Mouse (Mus musculus): ENCODE results near the gene Zyg11b. TPM values are rescaled to one million over a fixed set of nuclear protein-coding genes. Genes with fewer than 3 reads are reported as not detected.

Gene Zyg11b
- total RNA-seq (2014; rRNA removed; ENCODE audit: low replicate concordance), result 25.2 and 30.3 TPM in 2 replicates
- polyA plus RNA-seq (2015; fragmentation: Nextera tagmentation; extraction: Ambion mirVana), result 5.6 and 6.5 TPM in 2 replicates

DNA sequence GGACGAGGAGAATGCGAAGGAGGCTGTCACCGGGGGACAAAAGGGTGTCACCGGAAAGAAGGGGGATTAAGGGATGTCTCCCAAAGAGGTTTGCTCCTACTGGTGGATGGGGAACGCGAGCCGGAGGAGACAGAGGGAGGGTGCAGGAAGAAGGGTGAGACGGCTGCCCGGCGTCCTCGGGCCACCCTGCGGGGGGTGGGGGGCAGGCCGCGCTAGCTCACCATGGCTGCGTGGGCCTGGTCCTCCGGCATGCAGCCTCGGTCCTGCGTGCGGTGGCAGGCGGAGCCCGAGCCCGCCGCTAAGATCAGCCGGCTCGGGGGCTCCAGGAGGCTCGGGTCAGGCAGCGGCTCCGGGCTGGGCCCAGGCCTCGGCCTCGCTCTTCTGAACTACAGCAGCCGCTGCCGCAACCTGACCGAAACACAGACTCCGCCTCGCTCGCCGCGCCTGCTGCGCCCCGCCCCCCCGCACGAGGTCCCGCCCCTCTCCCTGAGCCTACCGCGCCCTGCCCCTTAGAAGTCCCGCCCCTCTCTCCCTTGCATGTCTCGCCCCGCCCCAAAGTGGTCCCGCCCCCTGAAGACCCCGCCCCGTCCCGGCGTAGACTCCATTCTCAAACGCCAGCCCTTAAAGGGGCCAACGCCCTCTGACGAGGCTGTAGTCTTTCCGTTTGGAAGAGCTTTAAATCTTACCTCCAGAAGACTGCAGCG is at the start of gene Zyg11b:
Gene Zyg11b (minus strand): TSS at position 427 of the 704 bp plus-strand sequence.
- peak; percentile 98 for DNase-seq (ENCODE audit: low spot score)
- peaks cover 14% of the 10 kb centered on the region; the same call in 1 of the 2 replicates for H3K4me1 ChIP-seq (ENCODE audit: control insufficient read depth, insufficient read depth)
- H3K36me3 ChIP-seq (replicated peaks; ENCODE audit: control insufficient read depth, insufficient read depth, low read length), result no peaks in the 10 kb centered on the region
- peak; percentile 78; the same call in 1 of the 2 replicates for TF ChIP-seq EP300 (IDR thresholded peaks at IDR 0.05; ENCODE audit: low read depth)
- TF ChIP-seq CTCF (IDR thresholded peaks at IDR 0.05; ENCODE audit: low read depth), result no peak
- peak within 1 kb of the TSS; percentile 93 for H3K9ac ChIP-seq (replicated peaks; ENCODE audit: low read depth, low read length)
- H3K27ac ChIP-seq (ENCODE audit: low read depth), result peak within 1 kb of the TSS; percentile 95
- no peaks in the 10 kb centered on the region for H3K27me3 ChIP-seq (ENCODE audit: control insufficient read depth, insufficient read depth, low read length)
- under 1% methylated on average over 52 of the region's 58 CpGs for WGBS
- 0 out of 2 replicates have a peak, but pooled peaks cover 4% of the 10 kb centered on the region for H3K9me3 ChIP-seq (replicated peaks; ENCODE audit: control insufficient read depth, low read length)
- peak; percentile 98 for ATAC-seq (ENCODE audit: insufficient read depth, low read depth)
- peak within 1 kb of the TSS; percentile 99 for H3K4me3 ChIP-seq (ENCODE audit: low read depth, low read length)
- H3K4me2 ChIP-seq (ENCODE audit: low read depth, low read length), result peak within 1 kb of the TSS; percentile 89

DNA sequence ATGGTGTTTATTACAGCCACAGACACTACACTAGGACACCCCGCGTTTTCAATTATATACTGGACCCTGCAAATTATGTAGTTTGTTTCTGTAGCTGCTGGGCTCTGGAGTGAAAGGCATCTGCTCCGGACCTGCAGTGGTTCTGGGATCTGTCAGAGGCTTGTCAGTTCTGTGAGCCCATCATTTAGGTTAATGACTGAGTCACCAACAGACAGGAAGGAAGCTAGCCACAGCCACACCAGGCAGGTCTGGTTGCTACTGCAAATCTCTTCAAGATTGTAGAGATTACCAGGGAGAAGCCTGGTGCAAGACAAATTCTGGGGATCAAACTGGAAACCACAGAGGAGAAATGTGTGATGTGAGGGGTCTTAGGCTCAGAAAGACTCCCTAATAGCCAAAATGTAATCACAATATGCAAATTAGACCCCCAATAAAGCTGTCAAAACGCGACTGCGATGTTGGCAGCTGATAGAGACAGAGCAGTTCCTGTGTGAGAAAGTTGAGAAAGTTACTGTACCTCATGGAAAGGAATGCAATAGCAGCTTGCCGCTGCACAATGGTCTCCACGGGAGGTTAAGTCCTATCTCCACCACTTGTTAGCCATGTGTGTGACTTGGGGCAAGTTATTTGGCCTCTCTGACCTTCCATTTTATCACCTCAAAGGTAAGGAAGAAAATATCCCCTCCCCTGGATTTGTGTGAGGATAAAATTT is 49.1 kb upstream of the Zyg11b start:
- no peak overlapping the region for H3K4me3 ChIP-seq (ENCODE audit: low read depth, low read length)
- H3K27me3 ChIP-seq (ENCODE audit: control insufficient read depth, insufficient read depth, low read length), result no peaks in the 10 kb centered on the region
- peaks cover 45% of the 10 kb centered on the region for H3K4me1 ChIP-seq (ENCODE audit: control insufficient read depth, insufficient read depth)
- peak overlapping the region; percentile 78 for H3K27ac ChIP-seq (ENCODE audit: low read depth)
- DNase-seq (ENCODE audit: low spot score), result no peak
- no peak overlapping the region for H3K4me2 ChIP-seq (ENCODE audit: low read depth, low read length)
- 20% methylated on average over 8 of the region's 8 CpGs for WGBS
- no peak overlapping the region for H3K9ac ChIP-seq (replicated peaks; ENCODE audit: low read depth, low read length)
- TF ChIP-seq EP300 (IDR thresholded peaks at IDR 0.05; ENCODE audit: low read depth), result no peak
- ATAC-seq (ENCODE audit: insufficient read depth, low read depth), result no peak
- no peaks in the 10 kb centered on the region for H3K36me3 ChIP-seq (replicated peaks; ENCODE audit: control insufficient read depth, insufficient read depth, low read length)
- no peaks in the 10 kb centered on the region for H3K9me3 ChIP-seq (replicated peaks; ENCODE audit: control insufficient read depth, low read length)

DNA sequence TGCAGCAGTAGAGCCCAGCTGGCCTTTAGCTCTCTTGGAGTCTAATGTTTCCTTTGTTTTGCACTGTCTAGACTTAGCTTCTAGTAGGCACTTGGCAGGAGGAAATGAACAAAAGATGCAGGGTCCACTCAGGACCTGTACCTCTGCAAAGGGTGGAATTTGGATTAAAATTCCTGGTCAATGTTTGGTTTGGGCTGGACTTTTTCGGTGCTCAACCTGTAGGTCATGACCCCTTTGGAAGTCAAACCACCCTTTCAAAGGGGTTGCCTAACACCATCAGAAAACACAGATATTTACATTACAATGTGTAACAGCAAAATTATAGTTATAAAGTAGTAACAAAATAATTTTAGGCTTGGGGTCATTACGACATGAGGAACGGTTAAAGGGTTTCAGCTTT is 48.2 kb upstream of the Zyg11b start:
- peak overlapping the region; percentile 71 for H3K27ac ChIP-seq (ENCODE audit: low read depth)
- no peaks in the 10 kb centered on the region for H3K9me3 ChIP-seq (replicated peaks; ENCODE audit: control insufficient read depth, low read length)
- no peak for TF ChIP-seq CTCF (IDR thresholded peaks at IDR 0.05; ENCODE audit: low read depth)
- TF ChIP-seq EP300 (IDR thresholded peaks at IDR 0.05; ENCODE audit: low read depth), result no peak
- H3K4me1 ChIP-seq (ENCODE audit: control insufficient read depth, insufficient read depth), result peaks cover 37% of the 10 kb centered on the region
- no peaks in the 10 kb centered on the region for H3K36me3 ChIP-seq (replicated peaks; ENCODE audit: control insufficient read depth, insufficient read depth, low read length)
- H3K4me2 ChIP-seq (ENCODE audit: low read depth, low read length), result no peak overlapping the region
- WGBS, result 94% methylated on average over 3 of the region's 3 CpGs
- no peak for ATAC-seq (ENCODE audit: insufficient read depth, low read depth)
- no peaks in the 10 kb centered on the region for H3K27me3 ChIP-seq (ENCODE audit: control insufficient read depth, insufficient read depth, low read length)
- no peak overlapping the region for H3K9ac ChIP-seq (replicated peaks; ENCODE audit: low read depth, low read length)
- DNase-seq (ENCODE audit: low spot score), result no peak
- no peak overlapping the region for H3K4me3 ChIP-seq (ENCODE audit: low read depth, low read length)

DNA sequence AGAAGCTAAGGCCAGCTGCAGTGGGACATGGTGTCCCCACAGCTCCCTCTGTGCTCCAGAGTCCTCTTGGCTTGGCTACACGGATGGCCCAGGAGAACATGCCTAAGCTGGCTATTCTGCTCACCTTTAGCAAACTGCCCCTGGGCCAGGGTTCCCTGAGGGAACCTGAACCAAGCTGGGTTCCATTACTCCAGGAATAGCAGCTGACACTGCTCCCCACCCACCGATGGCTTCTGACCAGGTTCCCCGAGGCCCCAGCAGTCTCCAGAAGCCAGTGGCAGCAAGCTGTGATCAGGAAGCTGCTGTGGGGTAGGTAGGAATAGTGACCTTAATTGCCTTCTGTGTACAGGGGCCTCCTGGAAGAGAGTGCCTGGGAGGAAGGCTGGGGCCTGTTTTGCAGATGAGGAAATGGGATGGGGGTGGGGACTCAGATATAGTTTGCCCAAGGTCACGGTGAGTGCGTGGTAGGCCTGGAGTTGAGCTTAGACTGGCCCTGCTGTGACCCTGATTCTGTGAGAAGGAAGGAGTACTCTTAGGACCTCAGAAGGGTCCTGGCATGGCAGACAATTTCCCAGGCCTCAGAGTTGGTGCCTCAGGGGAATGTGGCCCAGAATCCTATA is 47.5 kb upstream of the Zyg11b start:
- H3K9ac ChIP-seq (replicated peaks; ENCODE audit: low read depth, low read length), result no peak overlapping the region
- no peaks in the 10 kb centered on the region for H3K9me3 ChIP-seq (replicated peaks; ENCODE audit: control insufficient read depth, low read length)
- DNase-seq (ENCODE audit: low spot score) (peak; percentile 38), ATAC-seq (ENCODE audit: insufficient read depth, low read depth) (peak; percentile 59)
- no peaks in the 10 kb centered on the region for H3K27me3 ChIP-seq (ENCODE audit: control insufficient read depth, insufficient read depth, low read length)
- 0 out of 2 replicates have a peak, but pooled peaks have one; percentile 38 for TF ChIP-seq EP300 (IDR thresholded peaks at IDR 0.05; ENCODE audit: low read depth)
- no peak for TF ChIP-seq CTCF (IDR thresholded peaks at IDR 0.05; ENCODE audit: low read depth)
- H3K4me3 ChIP-seq (ENCODE audit: low read depth, low read length), result no peak overlapping the region
- 23% methylated on average over 5 of the region's 5 CpGs for WGBS
- no peak overlapping the region for H3K4me2 ChIP-seq (ENCODE audit: low read depth, low read length)
- peaks cover 36% of the 10 kb centered on the region for H3K4me1 ChIP-seq (ENCODE audit: control insufficient read depth, insufficient read depth)
- peak overlapping the region; percentile 71 for H3K27ac ChIP-seq (ENCODE audit: low read depth)
- H3K36me3 ChIP-seq (replicated peaks; ENCODE audit: control insufficient read depth, insufficient read depth, low read length), result no peaks in the 10 kb centered on the region

DNA sequence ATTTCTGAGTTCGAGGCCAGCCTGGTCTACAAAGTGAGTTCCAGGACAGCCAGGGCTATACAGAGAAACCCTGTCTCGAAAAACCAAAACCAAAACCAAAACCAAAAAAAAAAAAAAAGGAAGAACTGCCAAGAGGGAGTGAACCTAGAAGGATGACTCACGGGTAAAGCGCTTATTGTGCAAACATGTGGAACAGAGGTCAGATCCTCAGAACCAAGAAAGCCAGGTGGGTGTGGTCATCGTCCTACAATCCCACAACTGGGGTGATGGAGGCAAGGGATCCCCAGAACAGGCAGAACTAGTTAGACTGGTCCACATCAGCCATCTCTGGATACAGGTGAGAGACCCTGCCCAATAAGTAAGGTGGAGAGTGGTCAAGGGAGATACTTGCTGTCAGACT is 46.2 kb upstream of the Zyg11b start:
- ATAC-seq (ENCODE audit: insufficient read depth, low read depth), result no peak
- Histone ChIP-seq H3K9me3 (replicated peaks; ENCODE audit: control insufficient read depth, low read length) (no peaks in the 10 kb centered on the region), H3K36me3 (replicated peaks; ENCODE audit: control insufficient read depth, insufficient read depth, low read length) (no peaks in the 10 kb centered on the region), H3K9ac (replicated peaks; ENCODE audit: low read depth, low read length) (no peak overlapping the region), H3K4me1 (ENCODE audit: control insufficient read depth, insufficient read depth) (peaks cover 36% of the 10 kb centered on the region), H3K4me3 (ENCODE audit: low read depth, low read length) (no peak overlapping the region), H3K4me2 (ENCODE audit: low read depth, low read length) (no peak overlapping the region), H3K27ac (ENCODE audit: low read depth) (no peak overlapping the region), H3K27me3 (ENCODE audit: control insufficient read depth, insufficient read depth, low read length) (no peaks in the 10 kb centered on the region)
- DNase-seq (ENCODE audit: low spot score), result no peak
- WGBS, result 76% methylated on average over 5 of the region's 5 CpGs
- TF ChIP-seq CTCF (IDR thresholded peaks at IDR 0.05; ENCODE audit: low read depth) (no peak), EP300 (IDR thresholded peaks at IDR 0.05; ENCODE audit: low read depth) (no peak)

All from heart, postnatal 0 days (tissue).